17 mouse cellular contexts compared by ENCODE assay signal in genomic region chr8:117604101-117604500, GRCm38 (mm10).
A peak's percentile ranks its signal among the peaks of the same experiment; 100 is the strongest.
DNase-seq lines count a peak whose midpoint lies in the region; ATAC-seq and TF ChIP-seq lines count a peak whose summit lies in the region.
"Had no signal": no experiment of that assay in that cellular context is flagged by ENCODE, and none has a peak within 500 bp of the region (broad histone marks: within the 10 kb centered on the region; RNA-seq: fewer than 3 reads in every experiment).

No protein-coding gene starts in this region.

- H3K4me1 ChIP-seq in hindbrain, postnatal 0 days (ENCODE audit: insufficient read depth, low read length): no peaks in the 10 kb centered on the region
- H3K4me1 ChIP-seq in hindbrain, embryonic 10.5 days (replicated peaks): no peaks in the 10 kb centered on the region
- H3K4me1 ChIP-seq in midbrain, embryonic 15.5 days: no peaks in the 10 kb centered on the region
- no peaks in the 10 kb centered on the region for H3K4me1 ChIP-seq in midbrain, embryonic 11.5 days (ENCODE audit: control insufficient read depth, insufficient read depth, low read length)
- H3K4me1 ChIP-seq: embryonic facial prominence, embryonic 10.5 days; hindbrain, embryonic 13.5 days; intestine, embryonic 15.5 days had no signal

- H3K27me3 ChIP-seq in hindbrain, postnatal 0 days (ENCODE audit: insufficient read depth, low read length): no peaks in the 10 kb centered on the region
- no peaks in the 10 kb centered on the region for H3K27me3 ChIP-seq in hindbrain, embryonic 10.5 days (ENCODE audit: insufficient read depth, poor library complexity, severe bottlenecking)
- no peaks in the 10 kb centered on the region for H3K27me3 ChIP-seq in midbrain, embryonic 15.5 days (replicated peaks)
- no peaks in the 10 kb centered on the region for H3K27me3 ChIP-seq in midbrain, embryonic 11.5 days (ENCODE audit: control insufficient read depth, insufficient read depth, low read length)
- H3K27me3 ChIP-seq: hindbrain, embryonic 13.5 days; intestine, embryonic 15.5 days had no signal

- peak; percentile 26 for DNase-seq in cerebellum, adult 9-11 months
- no peak for DNase-seq in cerebellum, adult 9-10 months
- peak; percentile 46 for DNase-seq in hindbrain, postnatal 0 days (ENCODE audit: low spot score)
- DNase-seq in hindbrain, embryonic 10.5 days (ENCODE audit: low spot score): no peak
- DNase-seq in midbrain, embryonic 11.5 days (ENCODE audit: low spot score, missing footprints): no peak
- DNase-seq in embryo, embryonic 11 days: no peak
- DNase-seq: adrenal gland, postnatal 10 days; gastrocnemius, postnatal 36 days; heart, adult 18-20 months; heart, postnatal 10 days; heart, postnatal 4 days had no signal

- WGBS in hindbrain, postnatal 0 days: 64% methylated on average over 12 of the region's 12 CpGs
- WGBS in hindbrain, embryonic 10.5 days: 91% methylated on average over 12 of the region's 12 CpGs
- 70% methylated on average over 12 of the region's 12 CpGs for WGBS in midbrain, embryonic 15.5 days
- 92% methylated on average over 12 of the region's 12 CpGs for WGBS in midbrain, embryonic 11.5 days

- no peak overlapping the region for H3K9ac ChIP-seq in hindbrain, postnatal 0 days (replicated peaks; ENCODE audit: low read length)
- H3K9ac ChIP-seq in midbrain, embryonic 15.5 days: no peak overlapping the region
- H3K9ac ChIP-seq in midbrain, embryonic 11.5 days (ENCODE audit: low read length): no peak overlapping the region
- H3K9ac ChIP-seq: hindbrain, embryonic 13.5 days; intestine, embryonic 15.5 days had no signal

- H3K4me2 ChIP-seq in hindbrain, postnatal 0 days (ENCODE audit: low read depth, low read length): no peak overlapping the region
- no peak overlapping the region for H3K4me2 ChIP-seq in midbrain, embryonic 15.5 days
- H3K4me2 ChIP-seq in midbrain, embryonic 11.5 days: no peak overlapping the region
- H3K4me2 ChIP-seq: hindbrain, embryonic 13.5 days; intestine, embryonic 15.5 days had no signal

- ATAC-seq in hindbrain, postnatal 0 days: no peak
- ATAC-seq in midbrain, embryonic 15.5 days (replicated peaks): no peak
- ATAC-seq in midbrain, embryonic 11.5 days (ENCODE audit: low FRiP score): no peak
- ATAC-seq: forebrain, embryonic 14.5 days; intestine, embryonic 15.5 days had no signal

- peak overlapping the region; percentile 51 for H3K27ac ChIP-seq in hindbrain, postnatal 0 days
- H3K27ac ChIP-seq in hindbrain, embryonic 10.5 days: no peak overlapping the region
- 0 out of 2 replicates have a peak overlapping the region, but pooled peaks have one; percentile 55 for H3K27ac ChIP-seq in midbrain, embryonic 15.5 days
- H3K27ac ChIP-seq in midbrain, embryonic 11.5 days (ENCODE audit: low read depth, low read length): no peak overlapping the region
- H3K27ac ChIP-seq: embryonic facial prominence, embryonic 10.5 days; heart, embryonic 10.5 days; hindbrain, embryonic 13.5 days; intestine, embryonic 15.5 days had no signal

- no peaks in the 10 kb centered on the region for H3K36me3 ChIP-seq in hindbrain, postnatal 0 days (ENCODE audit: insufficient read depth, low read length)
- no peaks in the 10 kb centered on the region for H3K36me3 ChIP-seq in hindbrain, embryonic 10.5 days
- H3K36me3 ChIP-seq in midbrain, embryonic 15.5 days (replicated peaks): no peaks in the 10 kb centered on the region
- H3K36me3 ChIP-seq in midbrain, embryonic 11.5 days (ENCODE audit: control insufficient read depth, insufficient read depth, low read length): no peaks in the 10 kb centered on the region
- H3K36me3 ChIP-seq: embryonic facial prominence, embryonic 10.5 days; heart, embryonic 10.5 days; hindbrain, embryonic 13.5 days; intestine, embryonic 15.5 days had no signal

- no peaks in the 10 kb centered on the region for H3K9me3 ChIP-seq in hindbrain, postnatal 0 days (ENCODE audit: low read length)
- H3K9me3 ChIP-seq in hindbrain, embryonic 10.5 days: 0 out of 2 replicates have a peak, but pooled peaks cover 10% of the 10 kb centered on the region
- H3K9me3 ChIP-seq in midbrain, embryonic 15.5 days: no peaks in the 10 kb centered on the region
- no peaks in the 10 kb centered on the region for H3K9me3 ChIP-seq in midbrain, embryonic 11.5 days (ENCODE audit: control insufficient read depth, low read length)
- H3K9me3 ChIP-seq: embryonic facial prominence, embryonic 10.5 days; heart, embryonic 10.5 days; hindbrain, embryonic 13.5 days; intestine, embryonic 15.5 days had no signal

- no peak overlapping the region for H3K4me3 ChIP-seq in hindbrain, postnatal 0 days (ENCODE audit: low read length)
- no peak overlapping the region for H3K4me3 ChIP-seq in hindbrain, embryonic 10.5 days
- no peak overlapping the region for H3K4me3 ChIP-seq in midbrain, embryonic 15.5 days
- H3K4me3 ChIP-seq in midbrain, embryonic 11.5 days (ENCODE audit: low read depth, low read length): no peak overlapping the region
- H3K4me3 ChIP-seq: embryonic facial prominence, embryonic 10.5 days; heart, embryonic 10.5 days; hindbrain, embryonic 13.5 days; intestine, embryonic 15.5 days had no signal

- TF ChIP-seq CTCF in hindbrain, postnatal 0 days (IDR thresholded peaks at IDR 0.05; ENCODE audit: low read depth): no peak

Comparison
In these comparisons a context has a peak if more than half of its experiments do, and no peak if none do; other contexts are left out.
1. DNase-seq: peak in cerebellum, adult 9-11 months (single experiment) and hindbrain, postnatal 0 days (single experiment); none in cerebellum, adult 9-10 months (single experiment), hindbrain, embryonic 10.5 days (single experiment), midbrain, embryonic 11.5 days (single experiment) and embryo, embryonic 11 days (single experiment).
2. H3K27ac ChIP-seq: peak in hindbrain, postnatal 0 days (single experiment) and midbrain, embryonic 15.5 days (single experiment); none in hindbrain, embryonic 10.5 days (single experiment) and midbrain, embryonic 11.5 days (single experiment).